Mouse (Mus musculus): ENCODE results near the gene Caly.
A peak's percentile ranks its signal among the peaks of the same experiment; 100 is the strongest.

Gene Caly

DNA sequence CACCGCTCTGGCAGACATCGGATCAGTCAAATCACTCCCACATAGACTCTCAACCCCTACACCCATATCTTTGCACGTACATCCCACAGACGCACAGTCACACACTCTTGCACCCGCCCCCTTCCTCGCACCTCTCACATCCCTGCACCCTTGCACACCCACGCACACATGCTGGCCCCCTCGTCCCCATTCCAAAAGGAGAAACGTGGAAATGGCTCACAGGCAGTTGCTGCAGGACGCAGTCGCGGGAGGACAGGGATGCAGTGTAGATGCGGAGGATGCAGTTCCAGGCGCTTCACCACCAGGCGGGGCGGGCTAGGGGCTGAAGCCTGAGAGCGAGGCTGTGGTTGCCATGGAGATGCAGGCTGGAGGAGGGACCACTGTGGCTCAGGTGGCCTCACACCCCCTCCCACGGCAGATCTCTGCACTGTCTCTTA is at the start of gene Caly:
Caly (minus strand) TSS at position 307 of the 437 bp plus-strand sequence.
- DNase-seq (ENCODE audit: low read depth): no peak

DNA sequence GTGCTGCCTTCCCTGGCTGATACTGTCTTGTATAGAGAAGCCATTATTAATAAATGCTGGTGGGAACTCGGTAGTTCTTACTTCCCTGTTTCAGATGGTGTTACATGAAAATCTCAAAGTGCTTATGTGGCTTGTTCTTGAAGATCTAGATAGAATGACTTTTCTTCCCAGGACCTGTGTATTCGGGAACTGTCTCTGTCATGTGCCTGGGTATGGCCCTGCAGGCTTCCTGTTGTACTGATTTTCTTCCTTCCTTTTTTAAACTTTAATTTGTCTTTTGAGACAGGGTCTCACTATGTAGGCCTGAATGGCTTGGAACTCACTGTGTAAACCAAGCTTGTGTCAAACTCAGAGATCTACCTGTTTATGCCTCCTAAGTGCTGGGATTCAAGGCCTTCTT is 45.6 kb upstream of the Caly start:
- no peak for DNase-seq (ENCODE audit: low read depth)

DNA sequence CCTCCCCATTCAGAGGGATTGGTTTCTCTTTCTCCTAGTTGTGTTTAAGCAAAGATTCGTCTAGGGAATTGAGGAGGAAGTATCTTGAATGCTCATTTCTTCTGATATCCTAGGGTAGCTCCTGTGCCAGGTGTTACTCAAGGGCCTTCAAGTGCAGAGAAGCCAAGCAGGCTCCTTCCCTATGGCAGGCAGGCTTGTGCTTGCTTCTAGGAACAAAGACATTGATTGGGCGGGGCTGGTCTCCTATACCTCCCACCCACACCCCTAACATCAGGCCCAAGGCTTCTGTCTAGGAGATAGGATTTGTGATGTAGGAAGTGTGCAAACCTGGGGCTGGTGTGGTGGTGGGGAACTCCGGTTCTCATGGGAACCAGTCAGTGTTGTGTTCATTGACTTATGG is 44.6 kb upstream of the Caly start:
- no peak for DNase-seq (ENCODE audit: low read depth)

DNA sequence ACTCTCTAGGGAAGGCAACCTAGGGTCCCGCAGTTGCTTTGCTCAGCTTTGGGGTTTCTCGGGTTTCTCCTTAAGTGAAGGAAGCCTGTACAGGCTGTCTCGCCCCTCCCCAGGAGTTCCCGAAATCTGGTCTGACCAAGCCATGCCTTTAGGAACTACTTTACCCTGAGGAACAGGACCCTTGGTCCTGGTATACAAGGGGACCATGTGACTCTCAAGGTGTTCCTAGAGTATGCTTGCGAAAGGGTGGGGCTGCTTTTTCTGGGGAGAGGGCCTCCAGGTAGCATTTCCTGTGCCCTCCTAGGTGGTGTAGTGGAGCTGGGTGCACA is 43.6 kb upstream of the Caly start:
- DNase-seq (ENCODE audit: low read depth): no peak

DNA sequence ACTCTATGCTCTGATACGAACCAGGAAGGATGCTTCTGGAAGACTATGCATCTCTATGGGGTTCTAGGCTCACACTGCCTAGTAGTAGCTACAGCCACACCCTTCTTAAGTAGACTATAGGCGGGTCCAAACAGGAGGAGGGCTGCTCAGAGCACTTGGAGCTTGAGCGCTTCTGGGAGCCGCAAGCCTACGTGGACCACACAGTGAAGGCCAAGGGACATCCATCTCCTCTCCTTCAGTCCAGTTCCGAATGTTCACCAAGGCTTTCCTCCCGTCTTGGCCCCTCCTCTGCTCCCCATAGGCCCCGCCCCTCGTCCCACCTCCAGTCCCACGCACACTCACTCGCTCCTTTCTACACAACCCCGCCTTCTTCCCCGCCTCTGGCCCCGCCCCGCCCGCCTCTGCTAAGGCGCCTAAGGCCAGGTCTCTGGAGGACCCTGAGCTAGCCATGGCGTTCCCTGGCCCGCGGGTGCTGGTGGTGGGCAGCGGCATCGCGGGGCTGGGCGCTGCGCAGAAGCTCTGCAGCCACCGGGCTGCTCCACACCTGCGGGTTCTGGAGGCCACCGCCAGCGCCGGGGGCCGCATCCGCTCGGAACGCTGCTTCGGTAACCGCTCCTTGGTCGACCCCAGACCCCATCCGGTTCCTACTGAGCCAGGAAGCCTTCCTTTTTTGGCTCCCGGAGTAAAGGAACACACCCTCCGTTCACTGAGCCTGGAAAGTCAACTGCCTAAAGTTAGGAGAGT is 43.1 kb upstream of the Caly start:
- DNase-seq (ENCODE audit: low read depth): peak; percentile 86

GRCm38 (mm10) chr7:140124382-140124781 is 42.0 kb upstream of the Caly start:
- no peak for DNase-seq (ENCODE audit: low read depth)

GRCm38 (mm10) chr7:140122765-140123164 is 40.4 kb upstream of the Caly start:
- DNase-seq (ENCODE audit: low read depth): no peak

DNA sequence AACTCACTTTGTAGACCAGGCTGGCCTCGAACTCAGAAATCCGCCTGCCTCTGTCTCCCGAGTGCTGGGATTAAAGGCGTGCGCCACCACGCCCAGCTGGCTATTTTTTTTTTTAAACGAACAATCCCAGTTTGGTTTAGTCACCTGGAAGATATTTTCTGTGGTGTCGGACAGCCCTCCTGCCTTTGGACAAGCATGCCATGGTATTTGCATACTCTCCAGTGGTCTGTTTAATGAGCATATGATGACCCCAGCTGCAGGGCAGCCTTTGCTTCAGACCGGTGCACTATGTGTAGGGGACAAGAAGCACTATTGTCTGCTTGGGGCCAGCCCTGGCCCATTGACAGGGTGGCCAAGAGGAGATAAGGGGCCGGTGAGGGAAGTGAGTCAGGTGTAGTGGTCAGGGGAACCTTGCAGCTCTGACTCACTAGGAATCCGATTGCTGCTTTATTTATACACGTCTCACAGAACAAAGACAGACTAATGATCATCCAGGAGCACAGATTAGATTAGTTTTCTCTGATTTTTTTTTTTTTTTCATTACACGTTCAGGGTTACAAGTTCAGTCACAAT is 39.1 kb upstream of the Caly start:
- DNase-seq (ENCODE audit: low read depth): no peak

- no peak for DNase-seq (ENCODE audit: low read depth)
Measured at GRCm38 (mm10) chr7:140120484-140120883, 38.1 kb upstream of the Caly start.

- peak; percentile 89 for DNase-seq (ENCODE audit: low read depth)
Measured at GRCm38 (mm10) chr7:140116329-140117054, 34.1 kb upstream of the Caly start, which contains the start of gene Echs1. Gene Echs1, minus strand, starts transcription at chr7:140116476.

DNA sequence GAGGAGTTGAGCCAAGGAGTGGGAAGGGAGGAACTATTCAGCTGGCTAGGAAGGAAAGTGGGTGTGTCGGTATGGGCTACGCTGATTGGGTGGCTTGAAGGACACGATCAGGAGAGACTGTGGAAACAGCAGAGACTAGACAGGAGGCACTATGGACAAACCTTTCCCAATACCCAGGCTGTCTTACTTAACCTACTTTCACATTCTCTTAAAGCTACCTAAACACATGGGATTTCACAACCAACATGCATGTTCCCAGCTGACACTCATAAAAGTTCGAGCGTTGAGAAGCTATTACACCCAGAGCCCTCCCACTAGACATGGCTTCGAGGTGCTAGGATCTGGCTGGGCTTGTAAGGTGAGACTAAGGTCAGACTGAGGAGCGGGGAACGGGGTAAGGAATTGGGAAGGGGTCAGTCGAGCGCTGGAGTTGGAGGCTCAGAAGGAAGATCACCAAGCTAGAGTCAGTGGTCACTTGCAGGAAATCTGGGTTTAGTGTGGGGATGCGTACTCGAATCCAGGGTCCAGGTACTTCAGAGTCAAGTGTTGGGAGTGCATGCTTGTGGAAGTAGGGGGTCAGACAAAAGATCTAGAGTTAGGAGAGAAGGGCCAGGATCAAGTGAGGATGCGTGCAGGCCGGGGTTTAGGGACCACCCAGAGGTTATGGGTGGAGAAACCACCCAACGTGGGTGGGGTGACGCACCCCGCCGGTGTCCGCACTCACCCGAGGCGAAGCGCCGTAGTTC is 33.4 kb upstream of the Caly start, which contains the start of gene Paox:
Paox (plus strand) TSS at position 217 of the 746 bp plus-strand sequence.
- DNase-seq (ENCODE audit: low read depth): no peak

GRCm38 (mm10) chr7:140111943-140112342 is 29.6 kb upstream of the Caly start:
- DNase-seq (ENCODE audit: low read depth): no peak

DNA sequence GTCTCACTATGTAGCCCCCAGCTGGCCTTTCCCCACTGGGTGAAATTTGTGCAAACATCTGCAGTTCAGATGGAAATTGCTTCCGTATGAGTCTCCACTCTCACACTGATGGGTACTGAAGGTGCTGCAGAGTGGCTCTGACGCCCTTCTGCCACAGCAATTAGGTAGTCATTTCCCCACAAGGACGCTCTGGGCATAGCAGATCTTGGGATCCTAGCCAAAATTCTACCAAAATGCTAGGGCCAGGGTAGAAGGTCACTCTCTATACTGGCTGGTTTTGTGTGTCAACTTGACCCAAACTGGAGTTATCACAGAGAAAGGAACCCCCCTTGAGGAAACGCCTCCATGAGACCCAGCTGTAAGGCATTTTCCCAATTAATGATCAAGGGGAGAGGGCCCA is 21.7 kb upstream of the Caly start:
- DNase-seq (ENCODE audit: low read depth): no peak

DNA sequence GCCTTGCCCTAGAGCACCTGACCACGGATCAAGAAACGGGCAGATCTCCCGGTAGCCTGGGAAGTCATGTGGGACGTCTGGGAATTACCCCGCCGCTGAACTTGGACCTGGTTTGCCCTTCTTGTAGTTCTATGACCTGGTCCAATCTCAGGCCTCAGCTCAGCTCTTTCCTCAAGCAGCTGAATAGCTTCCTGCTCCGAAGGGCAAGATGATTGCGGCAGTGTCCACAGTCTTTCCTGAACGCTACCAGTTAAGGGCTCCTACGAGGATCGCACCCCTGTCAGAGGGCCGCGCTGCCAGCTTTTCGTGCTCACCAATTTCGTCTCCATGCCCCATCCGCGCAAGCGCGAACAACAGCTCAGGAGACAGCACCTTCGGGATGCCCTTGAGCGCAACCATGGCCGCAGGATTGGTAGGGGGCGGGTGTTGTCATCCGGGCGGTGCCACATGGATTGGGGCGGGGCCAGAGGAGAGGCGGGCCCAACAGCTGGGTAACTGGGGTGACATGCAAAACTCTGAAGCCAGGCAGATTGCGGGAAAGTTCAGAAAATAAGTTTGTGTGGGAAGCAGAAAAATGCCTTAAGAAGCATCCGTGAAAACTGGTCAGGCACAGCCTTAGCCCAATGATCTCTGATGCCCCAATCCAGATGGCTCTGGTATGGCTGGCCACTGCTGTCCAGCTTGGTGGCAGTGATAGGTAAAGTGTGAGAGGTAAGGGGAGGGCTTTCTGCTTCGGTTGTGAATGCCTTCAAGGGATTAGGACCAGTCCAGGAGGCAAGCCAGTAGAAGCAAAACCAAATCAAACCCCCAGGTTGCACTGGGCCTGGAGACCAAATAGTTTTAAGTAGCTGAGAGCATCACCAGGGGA is 19.9 kb upstream of the Caly start, which contains the start of gene Fuom:
Fuom (minus strand) TSS at position 449 of the 868 bp plus-strand sequence.
- peak; percentile 83 for DNase-seq (ENCODE audit: low read depth)

- DNase-seq (ENCODE audit: low read depth): no peak
Measured at GRCm38 (mm10) chr7:140101498-140101897, 19.1 kb upstream of the Caly start.

GRCm38 (mm10) chr7:140098466-140098865 is 16.1 kb upstream of the Caly start:
- DNase-seq (ENCODE audit: low read depth): no peak

GRCm38 (mm10) chr7:140096055-140096454 is 13.7 kb upstream of the Caly start:
- no peak for DNase-seq (ENCODE audit: low read depth)

- no peak for DNase-seq (ENCODE audit: low read depth)
Measured at GRCm38 (mm10) chr7:140095556-140095955, 13.2 kb upstream of the Caly start.

GRCm38 (mm10) chr7:140094954-140095353 is 12.6 kb upstream of the Caly start:
- DNase-seq (ENCODE audit: low read depth): no peak

DNA sequence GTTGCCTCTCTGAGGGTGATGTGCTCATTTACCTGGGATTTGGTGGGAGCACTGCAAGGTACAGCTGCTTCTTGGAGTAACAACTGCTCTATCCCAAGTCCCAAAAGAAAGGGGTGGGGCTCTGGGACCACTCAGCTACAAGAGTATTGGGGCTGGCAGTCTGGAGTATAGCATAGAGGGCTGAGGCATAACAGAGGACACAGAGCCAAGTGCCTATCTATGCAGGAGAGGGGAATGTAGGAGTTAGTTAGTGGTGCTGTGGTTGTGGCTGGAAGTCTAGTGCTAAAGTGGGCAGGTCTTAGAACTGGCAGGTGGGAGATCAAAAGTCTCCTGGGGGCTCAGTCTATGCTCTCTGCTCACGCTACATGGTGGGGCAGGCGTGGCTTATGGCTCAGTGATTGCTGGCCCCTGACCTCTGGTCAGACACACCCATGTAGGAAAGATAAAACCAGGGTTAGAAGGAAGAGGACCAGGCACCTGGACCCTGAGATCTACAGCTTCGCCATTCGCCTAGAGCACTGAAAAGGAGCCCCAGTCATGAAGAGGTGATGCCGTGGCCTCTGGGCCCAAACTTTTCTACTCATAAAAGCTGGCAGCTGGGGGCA is 10.7 kb upstream of the Caly start, which contains the start of gene Prap1:
Prap1 (plus strand) TSS at position 472 of the 605 bp plus-strand sequence.
- DNase-seq (ENCODE audit: low read depth): no peak

DNA sequence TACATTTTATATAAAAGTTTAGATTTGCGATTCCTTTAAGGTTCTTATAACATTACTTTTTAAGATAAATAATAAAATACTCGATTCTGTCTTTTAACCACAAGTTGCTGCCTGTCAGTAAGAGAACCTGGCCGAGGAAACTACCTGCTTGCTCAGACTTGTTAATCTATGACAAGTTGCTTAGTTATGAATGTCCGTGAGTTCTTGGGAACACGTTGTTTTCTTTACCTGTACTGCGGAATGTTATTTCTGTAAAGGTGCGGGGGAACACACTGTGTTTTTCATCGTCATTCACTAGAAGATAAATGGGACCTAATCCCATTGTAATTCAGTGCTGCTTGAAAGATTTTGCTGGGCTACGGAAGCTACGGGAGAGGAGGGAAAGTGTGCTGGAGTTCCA is 8.3 kb upstream of the Caly start:
- DNase-seq (ENCODE audit: low read depth): no peak
